ENCODE assay signal across 8 mouse cellular contexts in the genomic region with DNA sequence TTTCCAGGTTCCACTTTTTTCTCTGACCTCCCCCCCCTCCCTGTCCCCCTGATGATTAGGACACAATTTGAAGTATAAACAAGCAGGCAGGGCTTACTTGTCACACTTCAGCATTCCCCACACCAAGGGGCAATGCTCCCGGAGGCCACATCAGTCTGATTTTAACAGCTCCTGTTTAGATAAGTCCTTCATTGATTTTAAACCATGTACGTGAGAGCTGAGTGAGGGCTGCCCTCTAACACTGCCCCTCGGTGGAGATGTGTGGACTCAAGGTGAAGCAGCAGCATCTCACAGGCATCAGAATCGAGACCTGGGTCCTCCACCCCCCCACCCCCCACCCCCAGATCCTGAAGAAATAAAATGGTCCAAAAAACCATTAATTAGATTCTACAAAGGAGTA.
DNase-seq lines count a peak whose midpoint lies in the region; ATAC-seq and TF ChIP-seq lines count a peak whose summit lies in the region.

No protein-coding gene starts in this region.

- DNase-seq in heart, adult 2 months = no peak
- DNase-seq in heart, adult 11 months = no peak
- DNase-seq in MN1 (ENCODE audit: low spot score) = peak; percentile 26
- DNase-seq in forebrain, postnatal 0 days = no peak
- no peak for DNase-seq in midbrain, embryonic 10.5 days (ENCODE audit: low spot score)
- no peak for DNase-seq in thymus, postnatal 25 days
- no peak for DNase-seq in ovary, postnatal 36 days (ENCODE audit: low spot score)
- DNase-seq in adrenal gland, postnatal 14 days = no peak

- peaks cover 21% of the 10 kb centered on the region for H3K4me1 ChIP-seq in heart, adult 2 months (ENCODE audit: control insufficient read depth, insufficient read depth, low read length)
- peaks cover 21% of the 10 kb centered on the region for H3K4me1 ChIP-seq in forebrain, postnatal 0 days (ENCODE audit: insufficient read depth)
- peaks cover 68% of the 10 kb centered on the region for H3K4me1 ChIP-seq in midbrain, embryonic 10.5 days

- WGBS in heart, adult 2 months = 19% methylated on average over 4 of the region's 4 CpGs
- WGBS in forebrain, postnatal 0 days = 11% methylated on average over 4 of the region's 4 CpGs
- WGBS in midbrain, embryonic 10.5 days = 17% methylated on average over 4 of the region's 4 CpGs

- TF ChIP-seq POLR2A in heart, adult 2 months (IDR thresholded peaks at IDR 0.05; ENCODE audit: insufficient read depth, low read depth, low read length) = no peak

- peak overlapping the region; percentile 70; the same call in 1 of the 2 replicates for H3K27ac ChIP-seq in heart, adult 2 months
- H3K27ac ChIP-seq in forebrain, postnatal 0 days (ENCODE audit: low read depth, low read length) = no peak overlapping the region
- H3K27ac ChIP-seq in midbrain, embryonic 10.5 days (replicated peaks) = peak overlapping the region; percentile 85

- peaks cover 7% of the 10 kb centered on the region for H3K79me2 ChIP-seq in heart, adult 2 months (replicated peaks; ENCODE audit: control insufficient read depth, insufficient read depth, low read length)

- peak overlapping the region; percentile 88 for H3K4me2 ChIP-seq in forebrain, postnatal 0 days (ENCODE audit: low read depth)

- no peaks in the 10 kb centered on the region for H3K9me3 ChIP-seq in forebrain, postnatal 0 days (ENCODE audit: low read length)
- no peaks in the 10 kb centered on the region for H3K9me3 ChIP-seq in midbrain, embryonic 10.5 days (replicated peaks)

- H3K36me3 ChIP-seq in heart, adult 2 months (ENCODE audit: control insufficient read depth, insufficient read depth, low read length) = peaks cover 9% of the 10 kb centered on the region
- no peaks in the 10 kb centered on the region for H3K36me3 ChIP-seq in forebrain, postnatal 0 days (ENCODE audit: insufficient read depth)
- H3K36me3 ChIP-seq in midbrain, embryonic 10.5 days = no peaks in the 10 kb centered on the region

- no peak for TF ChIP-seq CTCF in heart, adult 2 months (IDR thresholded peaks at IDR 0.05)
- no peak for TF ChIP-seq CTCF in forebrain, postnatal 0 days (IDR thresholded peaks at IDR 0.05; ENCODE audit: low read depth)

- no peak for TF ChIP-seq EP300 in heart, adult 2 months (IDR thresholded peaks at IDR 0.05; ENCODE audit: insufficient read depth, low read depth, low read length)

- H3K27me3 ChIP-seq in heart, adult 2 months (ENCODE audit: control insufficient read depth, insufficient read depth, low read length) = no peaks in the 10 kb centered on the region
- no peaks in the 10 kb centered on the region for H3K27me3 ChIP-seq in forebrain, postnatal 0 days (ENCODE audit: insufficient read depth, low read length)
- H3K27me3 ChIP-seq in midbrain, embryonic 10.5 days (ENCODE audit: low read depth, poor library complexity, severe bottlenecking) = no peaks in the 10 kb centered on the region

- ATAC-seq in forebrain, postnatal 0 days = no peak

- intact Hi-C loops in heart, adult 2 months (cut with DNase I) = loop anchor here (2.0 to 5.0 kb wide), 3 partner anchors 50 to 205 kb away; no protein-coding TSS in a partner anchor

- no peak overlapping the region; the same call in 1 of the 2 replicates for H3K4me3 ChIP-seq in heart, adult 2 months
- H3K4me3 ChIP-seq in forebrain, postnatal 0 days (ENCODE audit: low read depth, low read length) = peak overlapping the region; percentile 64
- H3K4me3 ChIP-seq in midbrain, embryonic 10.5 days = peak overlapping the region; percentile 57

- no peak overlapping the region for H3K9ac ChIP-seq in heart, adult 2 months (ENCODE audit: low read depth, low read length)
- H3K9ac ChIP-seq in forebrain, postnatal 0 days = peak overlapping the region; percentile 74
